Mouse (Mus musculus) spleen, adult 2 months (tissue): ENCODE measurements around the gene Blcap. TPM values are rescaled to one million over a fixed set of nuclear protein-coding genes. Genes with fewer than 3 reads are reported as not detected.

Experiments
- DNase-seq, 2 experiments: peaks; one replicate each; pipeline versions ENCODE4 v3.0.0 to v3.0.0-alpha.2; 2012 to 2021; ENCODE audit warnings: low spot score in 2 of 2, low read depth in 1 of 2
- H3K27ac ChIP-seq: fragments of 200-500 bp; 2 replicates; pipeline ENCODE4 v1.5.1; 2012; ENCODE audit warnings: low read length, inconsistent platforms; ENCODE audit not compliant: insufficient read depth
- H3K27me3 ChIP-seq: fragments of 200-500 bp; 2 replicates; pipeline ENCODE4 v1.6.1; 2012; ENCODE audit warnings: mild to moderate bottlenecking, moderate library complexity, low read length, inconsistent platforms; ENCODE audit not compliant: control insufficient read depth, insufficient read depth
- H3K36me3 ChIP-seq: fragments of 200-500 bp; 2 replicates; pipeline ENCODE4 v1.6.1; 2012; ENCODE audit warnings: mild to moderate bottlenecking, low read length, inconsistent platforms; ENCODE audit not compliant: control insufficient read depth, insufficient read depth
- H3K4me1 ChIP-seq: fragments of 200-500 bp; 2 replicates; pipeline ENCODE4 v1.6.1; 2011; ENCODE audit warnings: inconsistent platforms; ENCODE audit not compliant: control insufficient read depth, insufficient read depth, insufficient read length
- H3K4me3 ChIP-seq: fragments of 200-500 bp; 2 replicates; pipeline ENCODE4 v1.5.1; 2011; ENCODE audit warnings: mild to moderate bottlenecking, inconsistent platforms; ENCODE audit not compliant: insufficient read depth, insufficient read length; ENCODE audit errors: extremely low read depth
- CTCF ChIP-seq: fragments of 200-500 bp; IDR thresholded peaks from 2 replicates; pipeline ENCODE4 v1.5.1; 2011; ENCODE audit warnings: mild to moderate bottlenecking, inconsistent platforms; ENCODE audit not compliant: insufficient read depth, insufficient read length, insufficient replicate concordance; ENCODE audit errors: extremely low read depth
- POLR2A ChIP-seq: fragments of 200-500 bp; IDR thresholded peaks from 2 replicates; pipeline ENCODE4 v1.6.1; 2011; ENCODE audit warnings: low read depth, low read length, inconsistent platforms
- WGBS: fragments of 180-500 bp; shearing (Covaris S2); methylation state at CpG from one replicate; pipeline ENCODE4 v1.1.7; 2018; 5-methylcytosine and 5-hydroxymethylcytosine counted together
- polyA plus RNA-seq: library from polyadenylated mRNA; depleted of rRNA; stranded (reverse); fragments of >200 nt; gene quantifications from 2 replicates; pipeline ENCODE4 v1.2.3, GENCODE M21; 2012

Gene Blcap
- polyA plus RNA-seq, 1 experiment, result 18.7 TPM

- DNase-seq, result no peak
- no peak overlapping the region for H3K4me3 ChIP-seq
- 63% methylated on average over 27 of the region's 27 CpGs for WGBS
Observed at GRCm38 (mm10) chr2:157561165-157561836, 9.8 kb downstream of the Blcap start.

GRCm38 (mm10) chr2:157560302-157560701 is 10.8 kb downstream of the Blcap start:
- TF ChIP-seq CTCF (no peak), POLR2A (no peak)
- 62% methylated on average over 33 of the region's 33 CpGs for WGBS
- Histone ChIP-seq H3K4me1 (peaks cover 4% of the 10 kb centered on the region), H3K4me3 (no peak overlapping the region), H3K36me3 (no peaks in the 10 kb centered on the region), H3K27ac (no peak overlapping the region), H3K27me3 (peaks cover 3% of the 10 kb centered on the region; the same call in 1 of the 2 replicates)
- no peak for DNase-seq

More at GRCm38 (mm10) chr2:157561165-157561836, 9.8 kb downstream of the Blcap start:
- H3K4me1 ChIP-seq, result peaks cover 5% of the 10 kb centered on the region
- TF ChIP-seq CTCF (no peak), POLR2A (no peak)
- H3K27me3 ChIP-seq, result peaks cover 3% of the 10 kb centered on the region; the same call in 1 of the 2 replicates
- no peaks in the 10 kb centered on the region for H3K36me3 ChIP-seq
- H3K27ac ChIP-seq, result no peak overlapping the region

- H3K36me3 ChIP-seq, result no peaks in the 10 kb centered on the region
- 65% methylated on average over 27 of the region's 27 CpGs for WGBS
- H3K27ac ChIP-seq, result no peak within 1 kb of the TSS
- DNase-seq, result no peak
- H3K27me3 ChIP-seq, result peaks cover 3% of the 10 kb centered on the region; the same call in 1 of the 2 replicates
- H3K4me3 ChIP-seq, result no peak within 1 kb of the TSS
- TF ChIP-seq POLR2A (no peak), CTCF (no peak)
- H3K4me1 ChIP-seq, result peaks cover 1% of the 10 kb centered on the region
Observed at GRCm38 (mm10) chr2:157559858-157560257, 11.2 kb downstream of the Blcap start, which contains the start of gene Nnat. Gene Nnat, plus strand, starts transcription at chr2:157560078.

GRCm38 (mm10) chr2:157559440-157559839 is 11.6 kb downstream of the Blcap start:
- 68% methylated on average over 19 of the region's 19 CpGs for WGBS
- Histone ChIP-seq H3K36me3 (no peaks in the 10 kb centered on the region), H3K4me1 (no peaks in the 10 kb centered on the region; the same call in 1 of the 2 replicates), H3K4me3 (no peak overlapping the region), H3K27me3 (peaks cover 3% of the 10 kb centered on the region; the same call in 1 of the 2 replicates), H3K27ac (no peak overlapping the region)
- no peak for TF ChIP-seq CTCF
- TF ChIP-seq POLR2A, result no peak
- DNase-seq, result no peak

- no peak overlapping the region for H3K27ac ChIP-seq
- no peak overlapping the region for H3K4me3 ChIP-seq
- no peak for TF ChIP-seq CTCF
- H3K27me3 ChIP-seq, result peaks cover 3% of the 10 kb centered on the region; the same call in 1 of the 2 replicates
- DNase-seq, result no peak
- WGBS, result 65% methylated on average over 6 of the region's 6 CpGs
- H3K4me1 ChIP-seq, result no peaks in the 10 kb centered on the region; the same call in 1 of the 2 replicates
- no peaks in the 10 kb centered on the region for H3K36me3 ChIP-seq
Observed at GRCm38 (mm10) chr2:157558520-157558919, 12.6 kb downstream of the Blcap start.

- peaks cover 3% of the 10 kb centered on the region; the same call in 1 of the 2 replicates for H3K27me3 ChIP-seq
- H3K4me1 ChIP-seq, result no peaks in the 10 kb centered on the region; the same call in 1 of the 2 replicates
- no peak overlapping the region for H3K27ac ChIP-seq
- TF ChIP-seq POLR2A, result no peak
- no peak for TF ChIP-seq CTCF
- no peak overlapping the region for H3K4me3 ChIP-seq
- WGBS, result 84% methylated on average over 9 of the region's 9 CpGs
- no peak for DNase-seq
- H3K36me3 ChIP-seq, result no peaks in the 10 kb centered on the region
Observed at GRCm38 (mm10) chr2:157558051-157558450, 13.0 kb downstream of the Blcap start.

- Histone ChIP-seq H3K27ac (no peak overlapping the region), H3K27me3 (peaks cover 2% of the 10 kb centered on the region; the same call in 1 of the 2 replicates), H3K36me3 (no peaks in the 10 kb centered on the region), H3K4me3 (no peak overlapping the region), H3K4me1 (no peaks in the 10 kb centered on the region; the same call in 1 of the 2 replicates)
- no peak for TF ChIP-seq CTCF
- TF ChIP-seq POLR2A, result no peak
- no peak for DNase-seq
- WGBS, result 83% methylated on average over 5 of the region's 5 CpGs
Observed at GRCm38 (mm10) chr2:157556074-157556698, 14.9 kb downstream of the Blcap start.
